Comparison of ENCODE assay signal across 8 mouse cellular contexts in genomic region chr3:53464146-53464698, GRCm38 (mm10). TPM values are rescaled to one million over a fixed set of nuclear protein-coding genes. Genes with fewer than 3 reads are reported as not detected.
A peak's percentile ranks its signal among the peaks of the same experiment; 100 is the strongest.
DNase-seq lines count a peak whose midpoint lies in the region; ATAC-seq and TF ChIP-seq lines count a peak whose summit lies in the region.

No protein-coding gene starts in this region.

- WGBS in heart, embryonic 10.5 days, result under 1% methylated on average over 20 of the region's 20 CpGs
- under 1% methylated on average over 20 of the region's 20 CpGs for WGBS in embryonic facial prominence, embryonic 11.5 days
- WGBS in limb, embryonic 10.5 days, result 1% methylated on average over 20 of the region's 20 CpGs
- WGBS in small intestine, adult 2 months, result under 1% methylated on average over 20 of the region's 20 CpGs

- no peaks in the 10 kb centered on the region for H3K27me3 ChIP-seq in heart, embryonic 10.5 days (ENCODE audit: insufficient read depth, poor library complexity, severe bottlenecking)
- no peaks in the 10 kb centered on the region for H3K27me3 ChIP-seq in embryonic facial prominence, embryonic 11.5 days (ENCODE audit: control insufficient read depth, insufficient read depth, low read length)
- H3K27me3 ChIP-seq in limb, embryonic 10.5 days (ENCODE audit: low read depth, poor library complexity, severe bottlenecking), result no peaks in the 10 kb centered on the region
- no peaks in the 10 kb centered on the region for H3K27me3 ChIP-seq in small intestine, adult 2 months (ENCODE audit: control insufficient read depth, insufficient read depth, low read length)

- H3K4me3 ChIP-seq in heart, embryonic 10.5 days, result peak overlapping the region; percentile 97
- peak overlapping the region; percentile 85 for H3K4me3 ChIP-seq in embryonic facial prominence, embryonic 11.5 days (ENCODE audit: low read depth, low read length)
- H3K4me3 ChIP-seq in limb, embryonic 10.5 days, result peak overlapping the region; percentile 89
- H3K4me3 ChIP-seq in small intestine, adult 2 months (ENCODE audit: low read depth, low read length), result peak overlapping the region; percentile 96

- peaks cover 23% of the 10 kb centered on the region for H3K4me1 ChIP-seq in heart, embryonic 10.5 days
- H3K4me1 ChIP-seq in embryonic facial prominence, embryonic 11.5 days (ENCODE audit: control insufficient read depth, insufficient read depth, low read length), result no peaks in the 10 kb centered on the region; the same call in 1 of the 2 replicates
- peaks cover 33% of the 10 kb centered on the region for H3K4me1 ChIP-seq in limb, embryonic 10.5 days
- H3K4me1 ChIP-seq in small intestine, adult 2 months (ENCODE audit: control insufficient read depth, insufficient read depth, insufficient read length, low read length), result peaks cover 8% of the 10 kb centered on the region; the same call in 1 of the 2 replicates

- no peak for TF ChIP-seq CTCF in small intestine, adult 2 months (IDR thresholded peaks at IDR 0.05; ENCODE audit: extremely low read depth, insufficient read length, insufficient replicate concordance, low read depth, low read length)

- peaks cover 25% of the 10 kb centered on the region for H3K36me3 ChIP-seq in heart, embryonic 10.5 days
- no peaks in the 10 kb centered on the region; the same call in 1 of the 2 replicates for H3K36me3 ChIP-seq in embryonic facial prominence, embryonic 11.5 days (replicated peaks; ENCODE audit: control insufficient read depth, insufficient read depth, low read depth, low read length)
- H3K36me3 ChIP-seq in limb, embryonic 10.5 days, result peaks cover 43% of the 10 kb centered on the region
- peaks cover 11% of the 10 kb centered on the region for H3K36me3 ChIP-seq in small intestine, adult 2 months (ENCODE audit: control insufficient read depth, insufficient read depth, low read length)

- intact Hi-C loops in heart, postnatal 10 days (cut with DNase I), result loop anchor here (10.0 kb wide), 2 partner anchors 1209 to 1979 kb away; partner anchors contain the start of gene Rab33b

- no peaks in the 10 kb centered on the region for H3K9me3 ChIP-seq in heart, embryonic 10.5 days
- no peaks in the 10 kb centered on the region for H3K9me3 ChIP-seq in embryonic facial prominence, embryonic 11.5 days (replicated peaks; ENCODE audit: control insufficient read depth, low read length)
- H3K9me3 ChIP-seq in limb, embryonic 10.5 days (replicated peaks), result no peaks in the 10 kb centered on the region

- H3K27ac ChIP-seq in heart, embryonic 10.5 days, result peak overlapping the region; percentile 96
- H3K27ac ChIP-seq in embryonic facial prominence, embryonic 11.5 days (replicated peaks; ENCODE audit: low read depth, low read length), result peak overlapping the region; percentile 79; the same call in 1 of the 2 replicates
- peak overlapping the region; percentile 96 for H3K27ac ChIP-seq in limb, embryonic 10.5 days
- H3K27ac ChIP-seq in small intestine, adult 2 months (ENCODE audit: insufficient read depth, low read depth, low read length), result peak overlapping the region; percentile 38; the same call in 1 of the 2 replicates

- H3K9ac ChIP-seq in embryonic facial prominence, embryonic 11.5 days (replicated peaks; ENCODE audit: low read length), result peak overlapping the region; percentile 90

- no peak for DNase-seq in heart, embryonic 10.5 days (ENCODE audit: low spot score)
- DNase-seq in heart, postnatal 10 days, result no peak
- peak; percentile 62 for DNase-seq in A20 (ENCODE audit: low read depth, low spot score)
- peak; percentile 33 for DNase-seq in embryonic facial prominence, embryonic 11.5 days (ENCODE audit: low spot score)
- DNase-seq in limb, embryonic 10.5 days (ENCODE audit: low spot score), result peak; percentile 41
- no peak for DNase-seq in cerebellum, adult 18-20 months

- TF ChIP-seq POLR2A in small intestine, adult 2 months (IDR thresholded peaks at IDR 0.05; ENCODE audit: low read depth, low read length), result no peak

- H3K4me2 ChIP-seq in embryonic facial prominence, embryonic 11.5 days (ENCODE audit: low read depth, low read length), result peak overlapping the region; percentile 65

- ATAC-seq in embryonic facial prominence, embryonic 11.5 days (replicated peaks; ENCODE audit: insufficient number of reproducible peaks, low FRiP score, low TSS enrichment, low read depth), result no peak
- no peak for ATAC-seq in megakaryocyte progenitor cell, adult 5-6 weeks (replicated peaks; ENCODE audit: poor library complexity)

RNA-seq across cellular contexts. Expression of gene Proser1, which starts 0.8 kb away (rescaled TPM):
- polyA plus RNA-seq in heart, embryonic 10.5 days (2016; fragmentation: Nextera tagmentation; extraction: Ambion mirVana), result 14.2 and 17.8 TPM in 2 replicates
- 10 to 100 TPM; 15.0 to 15.1 TPM for total RNA-seq in heart, postnatal 10 days (2021)
- polyA plus RNA-seq in embryonic facial prominence, embryonic 11.5 days (2014; fragmentation: Nextera tagmentation; extraction: Ambion mirVana), result 19.5 and 21.4 TPM in 2 replicates
- polyA plus RNA-seq in limb, embryonic 10.5 days (2016; fragmentation: Nextera tagmentation; extraction: Ambion mirVana), result 22.1 and 24.3 TPM in 2 replicates
- 23.3 and 28.9 TPM in 2 replicates for polyA plus RNA-seq in small intestine, adult 2 months (2012; rRNA removed)
- 27.5 and 32.9 TPM in 2 replicates for total RNA-seq in megakaryocyte progenitor cell, adult 5-6 weeks (2015)
- total RNA-seq in megakaryocyte progenitor cell, adult 5-6 weeks (2017), result 7.0 and 7.9 TPM in 2 replicates

RNA-seq across cellular contexts. Expression of gene Nhlrc3, which starts 1.1 kb away (rescaled TPM):
- polyA plus RNA-seq in heart, embryonic 10.5 days (2016; fragmentation: Nextera tagmentation; extraction: Ambion mirVana), result 8.4 and 9.4 TPM in 2 replicates
- total RNA-seq in heart, postnatal 10 days (2021), result 1 to 10 TPM; 7.6 to 7.9 TPM
- polyA plus RNA-seq in embryonic facial prominence, embryonic 11.5 days (2014; fragmentation: Nextera tagmentation; extraction: Ambion mirVana), result 7.9 and 10.5 TPM in 2 replicates
- 7.6 and 10.3 TPM in 2 replicates for polyA plus RNA-seq in limb, embryonic 10.5 days (2016; fragmentation: Nextera tagmentation; extraction: Ambion mirVana)
- 4.2 and 8.0 TPM in 2 replicates for polyA plus RNA-seq in small intestine, adult 2 months (2012; rRNA removed)
- total RNA-seq in megakaryocyte progenitor cell, adult 5-6 weeks (2015), result 5.2 and 6.2 TPM in 2 replicates
- 7.8 and 8.8 TPM in 2 replicates for total RNA-seq in megakaryocyte progenitor cell, adult 5-6 weeks (2017)

RNA-seq across cellular contexts. Expression of gene Stoml3, which starts 24.2 kb away (rescaled TPM):
- 0.10 TPM in 1 of 2 replicates, not detected in the other for polyA plus RNA-seq in heart, embryonic 10.5 days (2016; fragmentation: Nextera tagmentation; extraction: Ambion mirVana)
- not detected for total RNA-seq in heart, postnatal 10 days (2021)
- polyA plus RNA-seq in embryonic facial prominence, embryonic 11.5 days (2014; fragmentation: Nextera tagmentation; extraction: Ambion mirVana), result 0.20 TPM in 1 of 2 replicates, not detected in the other
- not detected in 2 replicates for polyA plus RNA-seq in limb, embryonic 10.5 days (2016; fragmentation: Nextera tagmentation; extraction: Ambion mirVana)
- polyA plus RNA-seq in small intestine, adult 2 months (2012; rRNA removed), result 0.05 TPM in 1 of 2 replicates, not detected in the other
- total RNA-seq in megakaryocyte progenitor cell, adult 5-6 weeks (2015), result not detected in 2 replicates
- not detected in 2 replicates for total RNA-seq in megakaryocyte progenitor cell, adult 5-6 weeks (2017)

Comparison
In these comparisons a context has a peak if more than half of its experiments do, and no peak if none do; other contexts are left out.
1. DNase-seq: peak in A20 (single experiment), embryonic facial prominence, embryonic 11.5 days (single experiment) and limb, embryonic 10.5 days (single experiment); none in heart, embryonic 10.5 days (single experiment), heart, postnatal 10 days (0 of 2) and cerebellum, adult 18-20 months (0 of 2).
2. H3K27ac ChIP-seq: peak in every context shown above with its lines; median percentile 96 in heart, embryonic 10.5 days; 96 in limb, embryonic 10.5 days; 79 in embryonic facial prominence, embryonic 11.5 days; 38 in small intestine, adult 2 months.
3. Peak in every context shown above with its lines, with median percentiles within 50 percentile points of each other: H3K4me3 ChIP-seq.